In genomic region chr5:104109516-104109915, GRCm38 (mm10) we compare ENCODE assay signal across 9 mouse cellular contexts. TPM values are rescaled to one million over a fixed set of nuclear protein-coding genes. Genes with fewer than 3 reads are reported as not detected.
DNase-seq lines count a peak whose midpoint lies in the region; ATAC-seq and TF ChIP-seq lines count a peak whose summit lies in the region.
"Had no signal": no experiment of that assay in that cellular context is flagged by ENCODE, and none has a peak within 500 bp of the region (broad histone marks: within the 10 kb centered on the region; RNA-seq: fewer than 3 reads in every experiment).

No protein-coding gene starts in this region.

- ATAC-seq in forebrain, embryonic 11.5 days (replicated peaks; ENCODE audit: low FRiP score): no peak

- H3K27me3 ChIP-seq in forebrain, embryonic 11.5 days (ENCODE audit: control insufficient read depth, insufficient read depth, low read length): no peaks in the 10 kb centered on the region

- WGBS in forebrain, embryonic 11.5 days: 37% methylated on average over 3 of the region's 3 CpGs

- intact Hi-C loops in left cerebral cortex, adult 2 months (cut with DNase I): no loop called here
- intact Hi-C loops in left cerebral cortex, postnatal 10 days (cut with DNase I): no loop called here

- no peak for TF ChIP-seq CTCF in left cerebral cortex, adult 2 months (IDR thresholded peaks at IDR 0.05)

- DNase-seq in left cerebral cortex, adult 2 months (ENCODE audit: extremely low spot score in 1 of 2, low spot score in 2 of 2): no peak
- no peak for DNase-seq in left cerebral cortex, postnatal 10 days (ENCODE audit: extremely low spot score in 1 of 2, low spot score in 2 of 2)
- no peak for DNase-seq in forebrain, embryonic 11.5 days (ENCODE audit: low spot score)
- DNase-seq in kidney, postnatal 25 days: peak; percentile 21 to 73
- peak; percentile 8 for DNase-seq in retina, embryonic 14.5 days (ENCODE audit: low spot score)
- no peak for DNase-seq in frontal cortex, postnatal 14 days (ENCODE audit: low spot score in 2 of 2)
- DNase-seq in thymus, postnatal 4 days: no peak
- no peak for DNase-seq in gastrocnemius, postnatal 10 days
- DNase-seq: liver, embryonic 13.5 days had no signal

- no peaks in the 10 kb centered on the region for H3K9me3 ChIP-seq in forebrain, embryonic 11.5 days (ENCODE audit: control insufficient read depth, low read length)
- H3K9me3 ChIP-seq: liver, embryonic 13.5 days had no signal

- H3K27ac ChIP-seq in left cerebral cortex, adult 2 months: peak overlapping the region; percentile 97
- peak overlapping the region; percentile 83; the same call in 1 of the 2 replicates for H3K27ac ChIP-seq in forebrain, embryonic 11.5 days (ENCODE audit: low read depth, low read length)
- H3K27ac ChIP-seq: liver, embryonic 13.5 days had no signal

- no peak overlapping the region for H3K9ac ChIP-seq in forebrain, embryonic 11.5 days (ENCODE audit: low read length)
- H3K9ac ChIP-seq: liver, embryonic 13.5 days had no signal

- peaks cover 51% of the 10 kb centered on the region for H3K4me1 ChIP-seq in forebrain, embryonic 11.5 days (replicated peaks; ENCODE audit: control insufficient read depth, insufficient read depth, low read length)

- peak overlapping the region; percentile 46; the same call in 1 of the 2 replicates for H3K4me2 ChIP-seq in forebrain, embryonic 11.5 days (ENCODE audit: low read depth, low read length, severe bottlenecking)

- no peaks in the 10 kb centered on the region for H3K36me3 ChIP-seq in forebrain, embryonic 11.5 days (ENCODE audit: control insufficient read depth, insufficient read depth, low read length)
- H3K36me3 ChIP-seq: liver, embryonic 13.5 days had no signal

- peak overlapping the region; percentile 65 for H3K4me3 ChIP-seq in left cerebral cortex, adult 2 months
- H3K4me3 ChIP-seq in forebrain, embryonic 11.5 days (ENCODE audit: low read depth, low read length): no peak overlapping the region
- H3K4me3 ChIP-seq: liver, embryonic 13.5 days had no signal

RNA-seq across cellular contexts. Expression of gene Sparcl1, which starts 4.0 kb away (rescaled TPM):
- total RNA-seq in left cerebral cortex, adult 2 months (2021): 1,000 to 10,000 TPM; 1,525 to 1,546 TPM
- total RNA-seq in left cerebral cortex, postnatal 10 days (2021): 1,000 to 10,000 TPM; 1,043 to 1,055 TPM
- 23.3 and 24.1 TPM in 2 replicates for polyA plus RNA-seq in forebrain, embryonic 11.5 days (2014; fragmentation: Nextera tagmentation; extraction: Ambion mirVana)
- 100 to 1,000 TPM; 231 to 240 TPM for total RNA-seq in gastrocnemius, postnatal 10 days (2021)

RNA-seq across cellular contexts. Expression of gene Gm17660, which starts 32.1 kb away (rescaled TPM):
- not detected for total RNA-seq in left cerebral cortex, adult 2 months (2021)
- not detected for total RNA-seq in left cerebral cortex, postnatal 10 days (2021)
- polyA plus RNA-seq in forebrain, embryonic 11.5 days (2014; fragmentation: Nextera tagmentation; extraction: Ambion mirVana): not detected in 2 replicates
- total RNA-seq in gastrocnemius, postnatal 10 days (2021): not detected
- polyA plus RNA-seq: liver, embryonic 13.5 days had no signal

Comparison
In these comparisons a context has a peak if more than half of its experiments do, and no peak if none do; other contexts are left out.
1. DNase-seq: peak in kidney, postnatal 25 days (2 of 2) and retina, embryonic 14.5 days (single experiment); none in left cerebral cortex, adult 2 months (0 of 2), left cerebral cortex, postnatal 10 days (0 of 2), forebrain, embryonic 11.5 days (single experiment), frontal cortex, postnatal 14 days (0 of 2), thymus, postnatal 4 days (single experiment) and gastrocnemius, postnatal 10 days (single experiment).
2. RNA of gene Sparcl1, which starts 4.0 kb away (total RNA-seq): 1,525 to 1,546 TPM in left cerebral cortex, adult 2 months and 1,043 to 1,055 TPM in left cerebral cortex, postnatal 10 days; 231 to 240 TPM in gastrocnemius, postnatal 10 days; every median in the first group is over 4 times any median in the second.